Mouse (Mus musculus): Measurements from ENCODE around the gene Ifnz. TPM values are rescaled to one million over a fixed set of nuclear protein-coding genes. Genes with fewer than 3 reads are reported as not detected.
"Not testable (repeated sequence)": the region's sequence is repeated elsewhere in the genome, so short reads cannot be mapped to it uniquely, and the experiment has no call there.

Ifnz gene
- polyA plus RNA-seq, 1 experiment = not detected

DNA sequence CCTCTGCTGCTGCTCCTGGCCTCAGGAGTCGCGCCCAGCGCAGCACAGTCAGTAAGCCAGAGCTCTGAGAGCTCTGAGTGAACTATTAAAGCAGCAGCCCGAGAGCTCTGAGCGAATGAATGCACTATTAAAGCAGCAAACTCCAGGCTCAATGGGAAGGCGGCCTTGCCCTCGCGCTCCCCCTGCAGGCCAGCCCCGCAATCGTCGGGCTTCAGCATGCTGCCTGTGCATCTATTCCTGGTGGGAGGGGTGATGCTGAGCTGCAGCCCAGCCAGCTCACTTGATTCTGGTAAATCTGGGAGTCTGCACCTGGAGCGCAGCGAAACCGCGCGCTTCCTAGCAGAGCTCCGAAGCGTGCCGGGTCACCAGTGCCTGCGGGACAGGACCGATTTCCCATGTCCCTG lies 24.3 kb upstream of the Ifnz start:
- H3K4me3 ChIP-seq (ENCODE audit: low read depth, low read length) = peak overlapping the region; percentile 75
- H3K4me1 ChIP-seq (ENCODE audit: control insufficient read depth, insufficient read depth, insufficient read length, low read length); H3K27me3 ChIP-seq (ENCODE audit: control insufficient read depth, insufficient read depth, low read length); H3K36me3 ChIP-seq (ENCODE audit: control insufficient read depth, insufficient read depth, low read length): not testable (repeated sequence)
- 0% methylated on average over 21 of the region's 21 CpGs for WGBS
- peak; percentile 60 for TF ChIP-seq CTCF (IDR thresholded peaks at IDR 0.05; ENCODE audit: extremely low read depth, insufficient read length, insufficient replicate concordance, low read depth, low read length)
- peak overlapping the region; percentile 83; the same call in 1 of the 2 replicates for H3K27ac ChIP-seq (ENCODE audit: insufficient read depth, low read depth, low read length)

DNA sequence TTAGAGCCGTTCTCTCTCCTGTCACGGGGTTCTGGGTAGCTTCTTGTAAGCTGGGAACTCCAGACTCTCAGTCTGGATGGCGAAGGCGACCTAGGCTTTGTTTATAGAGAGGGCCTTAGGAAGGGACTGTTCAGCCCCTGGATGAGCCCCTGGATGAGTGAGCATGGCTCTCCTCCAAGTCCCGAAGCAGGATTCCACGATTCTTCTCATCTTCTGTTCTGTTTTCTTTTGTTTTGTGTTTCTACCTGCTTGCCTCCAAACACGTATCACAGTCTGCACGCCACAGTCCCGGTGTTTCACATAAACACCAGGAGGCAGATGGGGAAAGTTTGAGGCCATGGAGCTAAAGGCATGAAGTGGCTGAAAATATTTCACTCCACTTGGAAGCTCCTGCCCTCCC lies 23.2 kb upstream of the Ifnz start:
- H3K4me1 ChIP-seq (ENCODE audit: control insufficient read depth, insufficient read depth, insufficient read length, low read length); H3K27ac ChIP-seq (ENCODE audit: insufficient read depth, low read depth, low read length); H3K4me3 ChIP-seq (ENCODE audit: low read depth, low read length); H3K27me3 ChIP-seq (ENCODE audit: control insufficient read depth, insufficient read depth, low read length); H3K36me3 ChIP-seq (ENCODE audit: control insufficient read depth, insufficient read depth, low read length): not testable (repeated sequence)
- WGBS = 88% methylated on average over 9 of the region's 9 CpGs

DNA sequence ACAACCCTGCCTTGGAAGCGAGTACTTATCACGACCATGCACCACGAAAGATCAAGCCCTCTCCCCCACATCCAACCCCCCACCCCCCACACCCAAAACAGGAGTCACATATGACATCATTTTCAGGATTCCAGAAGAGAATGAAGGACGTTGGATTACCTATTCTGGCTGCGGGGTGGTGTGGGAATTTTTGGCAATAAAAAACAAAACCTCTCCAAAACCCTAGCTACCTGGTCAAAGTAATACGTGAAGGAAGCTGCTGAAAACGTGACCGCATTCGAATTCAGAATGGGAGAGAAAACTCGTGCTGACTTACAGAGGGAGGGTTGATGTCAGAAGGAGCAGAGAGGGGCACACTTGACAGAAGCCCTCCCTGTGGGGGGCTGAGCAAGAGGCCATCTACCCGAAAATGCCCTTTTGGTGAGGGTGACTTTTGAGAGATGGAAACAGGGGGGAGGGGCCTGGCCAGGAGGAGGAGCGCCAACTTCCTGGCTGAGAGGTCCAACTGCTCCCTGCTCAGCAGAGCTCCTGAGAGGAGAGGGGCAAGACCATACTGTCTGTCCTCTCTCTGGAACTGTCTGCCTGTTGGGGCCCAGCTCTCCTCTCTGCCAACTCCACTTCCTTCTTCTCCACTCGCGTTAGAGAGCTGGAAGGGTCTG lies 22.2 kb upstream of the Ifnz start, which contains the start of gene Gm13283:
Gene Gm13283 (plus strand): TSS at position 510 of the 659 bp plus-strand sequence.
- H3K27ac ChIP-seq (ENCODE audit: insufficient read depth, low read depth, low read length); H3K36me3 ChIP-seq (ENCODE audit: control insufficient read depth, insufficient read depth, low read length); H3K27me3 ChIP-seq (ENCODE audit: control insufficient read depth, insufficient read depth, low read length); H3K4me1 ChIP-seq (ENCODE audit: control insufficient read depth, insufficient read depth, insufficient read length, low read length): not testable (repeated sequence)
- 18% methylated on average over 12 of the region's 14 CpGs for WGBS
- peak within 1 kb of the TSS; percentile 55 for H3K4me3 ChIP-seq (ENCODE audit: low read depth, low read length)

DNA sequence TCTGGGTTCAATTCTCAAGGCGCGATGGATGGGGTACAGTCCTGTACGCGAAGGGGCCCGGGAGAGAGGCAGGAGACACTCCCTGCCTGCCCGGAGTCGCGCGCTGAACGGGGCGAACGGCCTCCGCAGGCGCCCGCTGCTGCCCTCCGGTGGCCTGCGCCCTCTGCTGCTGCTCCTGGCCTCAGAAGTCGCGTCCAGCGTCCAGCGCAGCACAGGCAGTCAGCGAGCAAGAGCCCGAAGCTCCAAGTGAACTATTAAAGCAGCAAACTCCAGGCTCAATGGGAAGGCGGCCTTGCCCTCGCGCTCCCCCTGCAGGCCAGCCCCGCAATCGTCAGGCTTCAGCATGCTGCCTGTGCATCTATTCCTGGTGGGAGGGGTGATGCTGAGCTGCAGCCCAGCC lies 21.5 kb upstream of the Ifnz start:
- H3K4me1 ChIP-seq (ENCODE audit: control insufficient read depth, insufficient read depth, insufficient read length, low read length); H3K27me3 ChIP-seq (ENCODE audit: control insufficient read depth, insufficient read depth, low read length); H3K36me3 ChIP-seq (ENCODE audit: control insufficient read depth, insufficient read depth, low read length); H3K27ac ChIP-seq (ENCODE audit: insufficient read depth, low read depth, low read length): not testable (repeated sequence)
- 0% methylated on average over 23 of the region's 28 CpGs for WGBS
- 0 out of 2 replicates have a peak, but pooled peaks have one; percentile 17 for TF ChIP-seq CTCF (IDR thresholded peaks at IDR 0.05; ENCODE audit: extremely low read depth, insufficient read length, insufficient replicate concordance, low read depth, low read length)
- peak overlapping the region; percentile 55 for H3K4me3 ChIP-seq (ENCODE audit: low read depth, low read length)

DNA sequence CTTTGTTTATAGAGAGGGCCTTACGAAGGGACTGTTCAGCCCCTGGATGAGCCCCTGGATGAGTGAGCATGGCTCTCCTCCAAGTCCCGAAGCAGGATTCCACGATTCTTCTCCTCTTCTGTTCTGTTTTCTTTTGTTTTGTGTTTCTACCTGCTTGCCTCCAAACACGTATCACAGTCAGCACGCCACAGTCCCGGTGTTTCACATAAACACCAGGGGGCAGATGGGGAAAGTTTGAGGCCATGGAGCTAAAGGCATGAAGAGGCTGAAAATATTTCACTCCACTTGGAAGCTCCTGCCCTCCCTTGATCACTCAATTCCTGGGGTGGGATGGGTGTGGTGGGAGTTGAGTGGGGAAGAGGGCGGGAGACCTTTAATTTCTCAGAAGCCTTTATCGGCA lies 20.2 kb upstream of the Ifnz start:
- not testable (repeated sequence) for H3K4me1 ChIP-seq (ENCODE audit: control insufficient read depth, insufficient read depth, insufficient read length, low read length); H3K36me3 ChIP-seq (ENCODE audit: control insufficient read depth, insufficient read depth, low read length); H3K27me3 ChIP-seq (ENCODE audit: control insufficient read depth, insufficient read depth, low read length); H3K27ac ChIP-seq (ENCODE audit: insufficient read depth, low read depth, low read length); H3K4me3 ChIP-seq (ENCODE audit: low read depth, low read length)
- WGBS = 70% methylated on average over 6 of the region's 8 CpGs

DNA sequence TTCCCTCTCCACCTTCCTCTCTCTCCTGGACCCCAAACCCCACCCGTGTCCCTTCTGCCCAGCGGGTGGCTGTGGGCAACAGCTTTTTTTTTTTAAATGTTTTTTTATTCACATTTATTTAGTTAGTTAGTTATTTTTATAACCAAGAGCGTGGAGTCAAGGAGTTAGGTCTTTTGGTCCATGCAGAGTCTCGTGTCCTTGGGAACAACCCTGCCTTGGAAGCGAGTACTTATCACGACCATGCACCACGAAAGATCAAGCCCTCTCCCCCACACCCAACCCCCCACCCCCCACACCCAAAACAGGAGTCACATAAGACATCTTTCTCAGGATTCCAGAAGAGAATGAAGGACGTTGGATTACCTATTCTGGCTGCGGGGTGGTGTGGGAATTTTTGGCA lies 19.6 kb upstream of the Ifnz start:
- H3K27ac ChIP-seq (ENCODE audit: insufficient read depth, low read depth, low read length); H3K36me3 ChIP-seq (ENCODE audit: control insufficient read depth, insufficient read depth, low read length); H3K27me3 ChIP-seq (ENCODE audit: control insufficient read depth, insufficient read depth, low read length); H3K4me3 ChIP-seq (ENCODE audit: low read depth, low read length); H3K4me1 ChIP-seq (ENCODE audit: control insufficient read depth, insufficient read depth, insufficient read length, low read length): not testable (repeated sequence)
- WGBS = 56% methylated on average over 9 of the region's 9 CpGs

DNA sequence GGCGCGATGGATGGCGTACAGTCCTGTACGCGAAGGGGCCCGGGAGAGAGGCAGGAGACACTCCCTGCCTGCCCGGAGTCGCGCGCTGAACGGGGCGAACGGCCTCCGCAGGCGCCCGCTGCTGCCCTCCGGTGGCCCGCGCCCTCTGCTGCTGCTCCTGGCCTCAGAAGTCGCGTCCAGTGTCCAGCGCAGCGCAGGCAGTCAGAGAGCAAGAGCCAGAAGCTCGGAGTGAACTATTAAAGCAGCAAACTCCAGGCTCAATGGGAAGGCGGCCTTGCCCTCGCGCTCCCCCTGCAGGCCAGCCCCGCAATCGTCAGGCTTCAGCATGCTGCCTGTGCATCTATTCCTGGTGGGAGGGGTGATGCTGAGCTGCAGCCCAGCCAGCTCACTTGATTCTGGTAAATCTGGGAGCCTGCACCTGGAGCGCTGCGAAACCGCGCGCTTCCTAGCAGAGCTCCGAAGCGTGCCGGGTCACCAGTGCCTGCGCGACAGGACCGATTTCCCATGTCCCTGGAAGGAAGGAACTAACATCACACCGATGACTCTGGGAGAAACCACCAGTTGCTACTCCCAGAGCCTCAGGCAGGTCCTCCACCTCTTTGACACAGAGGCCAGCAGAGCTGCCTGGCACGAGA lies 18.4 kb upstream of the Ifnz start:
- not testable (repeated sequence) for H3K4me1 ChIP-seq (ENCODE audit: control insufficient read depth, insufficient read depth, insufficient read length, low read length); H3K36me3 ChIP-seq (ENCODE audit: control insufficient read depth, insufficient read depth, low read length); H3K27me3 ChIP-seq (ENCODE audit: control insufficient read depth, insufficient read depth, low read length); H3K27ac ChIP-seq (ENCODE audit: insufficient read depth, low read depth, low read length)
- peak overlapping the region; percentile 59 for H3K4me3 ChIP-seq (ENCODE audit: low read depth, low read length)
- peak; percentile 34; the same call in 1 of the 2 replicates for TF ChIP-seq CTCF (IDR thresholded peaks at IDR 0.05; ENCODE audit: extremely low read depth, insufficient read length, insufficient replicate concordance, low read depth, low read length)
- WGBS = 4% methylated on average over 34 of the region's 42 CpGs

DNA sequence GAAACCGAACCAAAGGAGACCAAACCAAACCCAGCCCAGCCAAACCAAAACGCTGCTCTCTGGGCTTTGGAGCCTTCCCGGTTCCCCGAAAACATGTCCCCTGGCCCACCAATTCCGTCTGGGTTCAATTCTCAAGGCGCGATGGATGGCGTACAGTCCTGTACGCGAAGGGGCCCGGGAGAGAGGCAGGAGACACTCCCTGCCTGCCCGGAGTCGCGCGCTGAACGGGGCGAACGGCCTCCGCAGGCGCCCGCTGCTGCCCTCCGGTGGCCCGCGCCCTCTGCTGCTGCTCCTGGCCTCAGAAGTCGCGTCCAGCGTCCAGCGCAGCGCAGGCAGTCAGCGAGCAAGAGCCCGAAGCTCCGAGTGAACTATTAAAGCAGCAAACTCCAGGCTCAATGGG lies 8.4 kb upstream of the Ifnz start, which contains the start of gene Gm13290:
Gene Gm13290 (plus strand): TSS at position 301 of the 400 bp plus-strand sequence.
- no CpG with 5 or more reads among the region's 32 CpGs for whole genome bisulfite sequencing

DNA sequence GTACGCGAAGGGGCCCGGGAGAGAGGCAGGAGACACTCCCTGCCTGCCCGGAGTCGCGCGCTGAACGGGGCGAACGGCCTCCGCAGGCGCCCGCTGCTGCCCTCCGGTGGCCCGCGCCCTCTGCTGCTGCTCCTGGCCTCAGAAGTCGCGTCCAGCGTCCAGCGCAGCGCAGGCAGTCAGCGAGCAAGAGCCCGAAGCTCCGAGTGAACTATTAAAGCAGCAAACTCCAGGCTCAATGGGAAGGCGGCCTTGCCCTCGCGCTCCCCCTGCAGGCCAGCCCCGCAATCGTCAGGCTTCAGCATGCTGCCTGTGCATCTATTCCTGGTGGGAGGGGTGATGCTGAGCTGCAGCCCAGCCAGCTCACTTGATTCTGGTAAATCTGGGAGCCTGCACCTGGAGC lies 5.3 kb upstream of the Ifnz start, which contains the start of gene Gm13289:
Gene Gm13289 (plus strand): TSS at position 301 of the 400 bp plus-strand sequence.
- H3K27me3 ChIP-seq (ENCODE audit: control insufficient read depth, insufficient read depth, low read length); H3K4me1 ChIP-seq (ENCODE audit: control insufficient read depth, insufficient read depth, insufficient read length, low read length); H3K27ac ChIP-seq (ENCODE audit: insufficient read depth, low read depth, low read length); H3K36me3 ChIP-seq (ENCODE audit: control insufficient read depth, insufficient read depth, low read length); H3K4me3 ChIP-seq (ENCODE audit: low read depth, low read length): not testable (repeated sequence)
- no CpG with 5 or more reads among the region's 29 CpGs for WGBS

More for the DNA sequence above, 8.4 kb upstream of the Ifnz start, which contains the start of gene Gm13290:
- H3K27me3 ChIP-seq (ENCODE audit: control insufficient read depth, insufficient read depth, low read length); H3K27ac ChIP-seq (ENCODE audit: insufficient read depth, low read depth, low read length); H3K4me1 ChIP-seq (ENCODE audit: control insufficient read depth, insufficient read depth, insufficient read length, low read length); H3K4me3 ChIP-seq (ENCODE audit: low read depth, low read length); H3K36me3 ChIP-seq (ENCODE audit: control insufficient read depth, insufficient read depth, low read length): not testable (repeated sequence)

DNA sequence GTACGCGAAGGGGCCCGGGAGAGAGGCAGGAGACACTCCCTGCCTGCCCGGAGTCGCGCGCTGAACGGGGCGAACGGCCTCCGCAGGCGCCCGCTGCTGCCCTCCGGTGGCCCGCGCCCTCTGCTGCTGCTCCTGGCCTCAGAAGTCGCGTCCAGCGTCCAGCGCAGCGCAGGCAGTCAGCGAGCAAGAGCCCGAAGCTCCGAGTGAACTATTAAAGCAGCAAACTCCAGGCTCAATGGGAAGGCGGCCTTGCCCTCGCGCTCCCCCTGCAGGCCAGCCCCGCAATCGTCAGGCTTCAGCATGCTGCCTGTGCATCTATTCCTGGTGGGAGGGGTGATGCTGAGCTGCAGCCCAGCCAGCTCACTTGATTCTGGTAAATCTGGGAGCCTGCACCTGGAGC lies 2.4 kb upstream of the Ifnz start, which contains the start of gene Gm13272:
Gene Gm13272 (plus strand): TSS at position 301 of the 400 bp plus-strand sequence.
- H3K4me1 ChIP-seq (ENCODE audit: control insufficient read depth, insufficient read depth, insufficient read length, low read length); H3K27me3 ChIP-seq (ENCODE audit: control insufficient read depth, insufficient read depth, low read length); H3K27ac ChIP-seq (ENCODE audit: insufficient read depth, low read depth, low read length); H3K4me3 ChIP-seq (ENCODE audit: low read depth, low read length); H3K36me3 ChIP-seq (ENCODE audit: control insufficient read depth, insufficient read depth, low read length): not testable (repeated sequence)
- WGBS = no CpG with 5 or more reads among the region's 29 CpGs

DNA sequence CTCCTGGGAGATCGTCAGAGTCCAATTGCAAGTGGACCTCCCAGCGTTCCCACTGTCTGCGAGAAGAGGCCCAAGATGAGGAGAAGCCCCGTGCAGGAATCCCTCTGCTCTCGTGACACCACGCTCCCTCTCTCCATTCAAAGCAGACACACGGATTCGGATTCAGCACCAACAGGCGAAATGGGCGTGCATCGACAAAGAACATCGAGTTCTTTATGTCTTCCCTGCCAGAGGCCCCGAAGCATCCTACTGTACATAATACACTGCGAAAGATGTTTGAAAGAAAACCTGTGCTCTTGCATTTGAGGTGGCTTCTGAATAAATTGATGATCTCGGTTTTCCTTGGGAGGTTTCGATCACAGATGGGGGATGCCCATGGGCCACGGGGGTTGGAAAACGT lies 1.6 kb upstream of the Ifnz start:
- WGBS = 51% methylated on average over 16 of the region's 18 CpGs
- H3K4me3 ChIP-seq (ENCODE audit: low read depth, low read length); H3K27ac ChIP-seq (ENCODE audit: insufficient read depth, low read depth, low read length); H3K36me3 ChIP-seq (ENCODE audit: control insufficient read depth, insufficient read depth, low read length); H3K4me1 ChIP-seq (ENCODE audit: control insufficient read depth, insufficient read depth, insufficient read length, low read length); H3K27me3 ChIP-seq (ENCODE audit: control insufficient read depth, insufficient read depth, low read length): not testable (repeated sequence)
